Mouse (Mus musculus) left cerebral cortex, postnatal 36 days (tissue): ENCODE data around the gene Ppp4r1. TPM values are rescaled to one million over a fixed set of nuclear protein-coding genes. Genes with fewer than 3 reads are reported as not detected.

ENCODE experiments used
- DNase-seq, 2 experiments: peaks; one replicate each; pipeline ENCODE4 v3.0.0; 2021 to 2022; ENCODE audit warnings: low spot score in 2 of 2, mixed read lengths in 1 of 2
- intact Hi-C: fragments of 180-260 bp; cut with DNase I; formaldehyde crosslinking; loops from one replicate; pipeline ENCODE4 v1.15.1; 2025
- total RNA-seq, 2 experiments: library from RNA; stranded (reverse); gene quantifications; 2 replicates each; pipeline ENCODE4 v1.2.3; 2021

Gene Ppp4r1
- total RNA-seq, 2 experiments from 2014 or later: 37.4 to 64.8 TPM

DNA sequence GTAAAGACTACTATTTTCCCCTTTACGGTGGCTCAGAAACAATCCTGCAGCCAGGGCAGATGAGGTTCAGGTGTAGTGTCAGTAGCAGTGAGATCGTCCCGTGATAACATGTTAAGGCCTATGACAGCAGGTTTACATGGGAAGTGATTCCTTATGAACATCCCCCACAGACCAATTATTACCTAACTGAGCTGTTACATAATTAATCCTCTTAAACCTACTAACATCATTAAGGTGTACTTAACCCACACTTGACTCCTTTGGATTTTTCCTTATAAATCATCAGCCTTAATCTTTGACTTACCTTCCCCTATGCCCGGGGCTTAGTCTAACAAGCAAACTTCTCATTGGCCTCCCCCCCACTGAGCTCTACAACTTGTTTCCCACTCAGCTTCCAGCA, 90.8 kb downstream of the Ppp4r1 start:
- intact Hi-C loops: loop anchor here (5.0 kb wide), 1 partner anchor 79 kb away; the partner anchor contains the start of gene Twsg1
- no peak for DNase-seq

DNA sequence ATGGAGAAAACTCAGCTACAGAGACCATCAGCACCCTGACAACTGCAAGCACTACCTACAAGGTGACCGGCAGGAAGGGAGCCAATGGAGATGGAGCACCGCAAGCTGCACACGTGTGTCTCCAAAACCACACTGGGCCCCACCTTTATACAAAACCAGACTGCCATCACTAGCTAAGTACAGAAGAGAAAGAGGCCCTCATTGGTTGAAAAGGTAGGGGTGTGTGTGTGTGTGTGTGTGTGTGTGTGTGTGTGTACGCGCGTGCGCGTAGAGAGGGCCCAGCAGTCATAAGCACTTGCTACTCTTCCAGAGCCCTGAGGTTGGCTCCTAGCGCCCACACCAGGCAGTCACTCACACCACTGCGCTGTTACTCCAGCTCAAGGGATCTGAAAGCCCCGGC, 91.5 kb downstream of the Ppp4r1 start:
- intact Hi-C loops: loop anchor here (5.0 kb wide), 1 partner anchor 78 kb away; the partner anchor contains the start of gene Twsg1
- DNase-seq: no peak

DNA sequence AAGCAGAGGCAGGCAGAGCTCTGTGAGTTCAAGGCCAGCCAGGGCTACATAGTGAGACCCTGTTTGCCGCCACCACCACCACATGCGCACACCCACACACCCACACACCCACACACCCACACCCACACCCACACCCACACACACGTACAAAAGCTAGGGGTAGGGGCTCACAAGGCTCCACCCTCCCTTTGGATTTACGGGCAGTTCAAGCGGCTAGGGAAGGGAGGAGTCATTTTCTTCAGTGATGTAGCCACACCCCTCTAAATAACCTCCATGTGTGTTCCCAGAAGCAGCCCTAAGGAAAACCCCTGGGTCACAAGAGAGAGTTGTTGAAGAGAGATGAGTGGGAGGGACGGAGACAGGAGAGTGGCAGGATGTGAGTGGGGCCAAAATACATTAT, 94.7 kb downstream of the Ppp4r1 start:
- no peak for DNase-seq
- intact Hi-C loops: no loop called here

DNA sequence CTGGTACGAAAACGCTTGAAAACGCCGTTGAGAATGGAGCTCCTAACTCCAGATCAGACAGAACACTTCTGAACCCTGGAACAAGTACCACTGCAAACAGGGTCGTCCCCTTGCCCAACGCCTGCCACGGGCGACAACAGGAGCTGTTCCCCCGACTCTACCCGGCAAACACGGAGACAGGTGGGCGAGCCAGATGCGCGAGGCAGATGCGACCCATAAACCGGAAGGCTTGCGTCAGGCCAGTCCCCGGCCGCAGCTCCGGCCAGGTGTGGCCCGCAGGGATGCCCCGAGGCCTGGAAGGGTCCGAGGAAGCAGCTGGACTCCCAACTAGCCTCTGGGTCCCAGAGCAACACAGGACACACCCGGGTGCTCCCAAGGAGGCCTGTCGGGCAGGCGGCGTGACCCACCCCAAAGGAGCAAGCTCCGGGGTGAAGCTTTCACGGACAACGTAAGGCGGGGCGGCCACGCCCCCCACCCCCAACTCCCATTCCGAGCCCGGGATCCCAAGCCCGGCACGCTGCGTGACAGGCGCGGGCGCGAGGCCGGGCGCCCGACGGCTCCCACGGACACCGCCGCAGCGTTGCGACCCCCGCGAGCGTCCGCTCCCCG, 101.8 kb downstream of the Ppp4r1 start:
- intact Hi-C loops: loop anchor here (5.0 kb wide), 1 partner anchor 218 kb away; the partner anchor contains the start of gene Ndufv2

DNA sequence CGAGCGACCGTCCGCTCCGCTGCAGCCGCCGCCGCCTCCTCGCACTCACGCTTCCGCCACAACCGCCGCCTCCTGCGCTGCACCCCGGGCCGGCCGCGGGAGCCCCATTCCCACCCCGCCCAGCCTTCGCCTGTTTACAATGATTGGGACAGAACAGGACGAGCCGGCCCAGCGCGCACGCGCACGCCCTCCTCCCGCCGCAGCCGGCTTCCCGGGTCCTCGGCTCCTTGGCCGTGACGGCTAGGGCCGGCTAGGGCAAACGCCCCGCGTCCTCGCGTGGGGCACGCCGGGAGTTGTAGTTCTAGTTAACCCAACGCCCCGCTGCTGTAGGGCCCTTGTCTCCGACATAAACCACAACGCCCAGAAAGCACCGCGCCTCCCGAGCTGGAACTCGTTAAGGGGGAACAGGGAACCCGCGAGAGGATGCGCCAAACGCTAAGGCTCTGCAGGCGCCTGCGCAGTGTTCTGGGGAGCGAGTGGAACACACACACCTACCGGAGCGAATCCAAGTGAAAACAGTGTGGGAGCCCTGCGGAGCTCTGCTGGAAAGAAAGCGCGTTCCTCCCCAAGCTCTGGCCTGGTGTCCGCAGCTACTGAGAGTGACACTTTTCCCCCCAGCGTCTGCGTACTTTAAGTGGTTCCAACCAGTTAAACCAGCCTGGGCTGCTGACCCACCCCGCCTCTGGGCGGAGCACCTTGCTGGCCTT, 102.5 kb downstream of the Ppp4r1 start:
- intact Hi-C loops: loop anchor here (5.0 kb wide), 2 partner anchors 67 to 217 kb away; partner anchors contain the start of genes Ndufv2 and Twsg1
- peak; percentile 99 to 100 for DNase-seq

More for the DNA sequence above, 101.8 kb downstream of the Ppp4r1 start:
- no peak for DNase-seq

DNA sequence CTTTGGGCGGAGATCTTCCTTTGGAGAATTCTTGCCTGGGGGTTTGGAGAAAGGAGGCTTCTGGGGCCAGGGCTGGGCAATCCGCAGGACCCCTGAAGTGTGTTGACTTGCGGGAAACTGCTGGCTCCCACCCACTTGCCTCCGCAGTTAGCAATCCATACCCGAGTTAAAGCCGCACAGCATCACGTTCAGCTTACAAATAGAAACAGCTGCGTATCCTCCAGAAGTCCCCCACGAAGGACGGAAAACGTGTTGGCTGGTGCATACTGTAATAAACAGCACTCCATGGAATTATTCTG, 103.0 kb downstream of the Ppp4r1 start:
- DNase-seq: no peak

DNA sequence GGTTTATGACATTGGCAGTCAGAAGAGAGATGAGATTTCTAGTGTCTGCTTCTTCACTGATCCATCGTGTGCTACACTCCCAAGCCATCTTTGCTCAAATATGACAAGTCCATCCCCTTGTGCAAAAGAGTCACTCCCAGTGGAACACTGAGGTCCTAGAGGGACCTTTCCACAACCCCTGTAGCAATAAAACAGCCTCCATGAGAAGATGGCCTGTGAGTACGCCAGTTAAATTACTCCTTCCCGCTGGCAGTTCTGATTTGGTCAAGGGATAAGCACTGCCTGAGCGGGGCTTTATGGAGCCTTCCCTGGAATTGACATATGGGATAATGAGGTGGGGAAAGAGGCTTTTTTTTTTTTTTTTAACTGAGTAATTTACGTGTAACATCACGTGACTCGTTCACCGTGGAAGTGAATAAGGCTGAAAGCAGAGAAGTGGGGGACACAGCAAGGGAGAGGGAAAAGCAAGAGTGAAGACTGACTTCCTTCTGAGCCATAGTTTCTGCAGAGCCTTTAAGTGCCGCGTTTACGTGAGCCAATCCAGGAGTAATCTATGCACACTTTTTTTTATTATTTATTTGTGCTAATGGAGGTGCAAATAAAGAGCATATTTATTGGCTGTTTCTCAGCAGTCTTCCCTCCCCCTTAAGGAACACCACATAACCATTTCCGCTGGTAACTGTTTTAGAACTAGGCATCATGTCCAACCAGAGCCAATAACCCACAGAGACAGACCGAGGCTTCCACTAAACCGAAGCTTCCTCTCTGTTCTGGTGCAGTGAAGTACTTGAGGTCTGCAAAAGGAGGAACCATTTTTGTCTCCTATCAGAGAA, 103.5 kb downstream of the Ppp4r1 start, which contains the start of gene Ralbp1:
Gene Ralbp1 (minus strand): TSS at position 102 of the 833 bp plus-strand sequence.
- intact Hi-C loops: loop anchor here (5.0 kb wide), 1 partner anchor 66 kb away; the partner anchor contains the start of gene Twsg1

More for the DNA sequence above, 103.0 kb downstream of the Ppp4r1 start:
- intact Hi-C loops: loop anchor here (5.0 kb wide), 1 partner anchor 67 kb away; the partner anchor contains the start of gene Twsg1

DNA sequence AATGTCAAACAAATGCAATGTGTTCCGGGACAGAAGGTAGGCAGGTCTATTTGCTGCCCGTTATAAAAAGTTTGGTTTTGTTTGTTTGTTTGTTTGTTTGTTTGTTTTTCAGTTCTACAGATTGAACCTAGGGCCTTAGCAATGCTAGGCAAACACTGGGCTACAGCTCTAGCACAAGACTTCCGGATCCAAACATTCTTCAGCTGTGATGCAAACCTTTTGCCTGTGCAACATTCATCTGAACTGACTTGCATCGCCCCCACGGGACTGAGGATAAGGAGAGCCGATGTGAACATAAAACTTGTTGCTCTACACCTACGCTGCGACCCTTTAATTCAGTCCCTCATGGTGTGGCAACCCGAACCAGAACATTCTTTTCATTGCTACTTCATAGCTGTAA, 104.2 kb downstream of the Ppp4r1 start:
- no peak for DNase-seq
- intact Hi-C loops: loop anchor here (5.0 kb wide), 1 partner anchor 66 kb away; the partner anchor contains the start of gene Twsg1

More for the DNA sequence above, 103.5 kb downstream of the Ppp4r1 start, which contains the start of gene Ralbp1:
- DNase-seq: peak; percentile 31

DNA sequence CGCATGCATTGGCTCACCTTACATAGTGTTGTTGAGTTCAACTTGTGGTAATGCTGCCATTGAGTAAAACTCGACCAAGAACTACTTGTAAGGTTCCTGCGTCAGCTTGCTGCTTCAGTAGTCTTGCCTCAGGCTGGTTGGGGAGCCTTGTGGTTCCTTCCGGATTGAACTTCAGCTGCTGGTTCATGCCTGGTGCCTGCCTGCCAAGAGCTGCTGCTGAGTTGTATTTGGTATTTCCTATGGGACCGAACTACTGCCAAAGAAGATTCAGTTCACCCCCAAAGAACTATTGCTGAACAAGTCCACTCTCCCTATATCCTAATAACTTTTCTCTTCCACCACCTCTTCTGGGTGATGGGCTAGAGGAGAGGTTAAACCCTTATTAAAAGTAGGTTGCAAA, 107.1 kb downstream of the Ppp4r1 start:
- intact Hi-C loops: loop anchor here (5.0 kb wide), 1 partner anchor 63 kb away; the partner anchor contains the start of gene Twsg1
- no peak for DNase-seq

Other genes starting within 250 kb of the Ppp4r1 start
- 1 to 10 TPM; 1.4 to 2.6 TPM for gene Tmem232, start 241.8 kb upstream of the Ppp4r1 start, total RNA-seq
- 100 to 1,000 TPM; 157 to 164 TPM for gene Vapa, start 169.0 kb upstream of the Ppp4r1 start, total RNA-seq
- gene Txndc2, start 140.4 kb upstream of the Ppp4r1 start, total RNA-seq: under 1 TPM in 1 of 2 experiments, not detected in 1; 0.30 TPM
- 10 to 100 TPM; 62.7 to 65.7 TPM for gene Rab31, start 9.8 kb upstream of the Ppp4r1 start, total RNA-seq
- 10 to 100 TPM; 62.1 to 64.0 TPM for gene Ralbp1, start 103.2 kb downstream of the Ppp4r1 start, total RNA-seq
- gene Twsg1, start 168.7 kb downstream of the Ppp4r1 start, total RNA-seq: 10 to 100 TPM; 23.4 to 24.5 TPM